Mouse (Mus musculus) heart, postnatal 0 days (tissue): ENCODE data around the gene Hes6. TPM values are rescaled to one million over a fixed set of nuclear protein-coding genes. Genes with fewer than 3 reads are reported as not detected.

Source experiments
- ATAC-seq: fragments of 200-750 bp; cut with Nextera tagmentation; 2 replicates; pipeline ENCODE4 v1.8.0; 2017; ENCODE audit warnings: low read depth, moderate number of reproducible peaks, moderate library complexity; ENCODE audit not compliant: insufficient read depth
- DNase-seq: peaks from one replicate; pipeline ENCODE4 v3.0.0-alpha.2; 2016; ENCODE audit warnings: low spot score
- H3K27ac ChIP-seq: fragments of 300-500 bp; sonication (generic); 2 replicates; pipeline ENCODE4 v1.5.1; 2014; ENCODE audit warnings: low read depth, mild to moderate bottlenecking
- H3K27me3 ChIP-seq: fragments of 300-500 bp; sonication (generic); 2 replicates; pipeline ENCODE4 v1.6.1; 2014; ENCODE audit warnings: low read length, mixed read lengths; ENCODE audit not compliant: control insufficient read depth, insufficient read depth
- H3K36me3 ChIP-seq: fragments of 300-500 bp; sonication (generic); replicated peaks from 2 replicates; pipeline ENCODE4 v1.6.1; 2014; ENCODE audit warnings: low read length, mixed read lengths; ENCODE audit not compliant: control insufficient read depth, insufficient read depth
- H3K4me1 ChIP-seq: fragments of 300-500 bp; sonication (generic); 2 replicates; pipeline ENCODE4 v1.6.1; 2014; ENCODE audit warnings: antibody characterized with exemption; ENCODE audit not compliant: control insufficient read depth, insufficient read depth
- H3K4me2 ChIP-seq: fragments of 300-500 bp; sonication (generic); 2 replicates; pipeline ENCODE4 v1.6.1; 2014; ENCODE audit warnings: low read depth, mild to moderate bottlenecking, low read length, moderate library complexity
- H3K4me3 ChIP-seq: fragments of 300-500 bp; sonication (generic); 2 replicates; pipeline ENCODE4 v1.5.1; 2014; ENCODE audit warnings: low read depth, low read length
- H3K9ac ChIP-seq: fragments of 300-500 bp; sonication (generic); replicated peaks from 2 replicates; pipeline ENCODE4 v1.6.1; 2014; ENCODE audit warnings: low read depth, low read length, mixed read lengths
- H3K9me3 ChIP-seq: fragments of 300-500 bp; sonication (generic); replicated peaks from 2 replicates; pipeline ENCODE4 v1.6.1; 2016; ENCODE audit warnings: low read length; ENCODE audit not compliant: control insufficient read depth
- CTCF ChIP-seq: IDR thresholded peaks from 2 replicates; pipeline ENCODE4 v1.5.1; 2016; ENCODE audit warnings: antibody characterized with exemption, control low read depth, low read depth
- EP300 ChIP-seq: IDR thresholded peaks from 2 replicates; pipeline ENCODE4 v1.6.1; 2016; ENCODE audit warnings: antibody characterized with exemption, low read depth
- WGBS: fragments of 180-500 bp; shearing (Covaris S2); extraction: QIAGEN DNeasy Blood & Tissue Kit; methylation state at CpG from one replicate; pipeline ENCODE4 v1.1.7; 2014; 5-methylcytosine and 5-hydroxymethylcytosine counted together
- polyA plus RNA-seq: library from polyadenylated mRNA; unstranded; fragments of >200 nt; fragmentation: Nextera tagmentation; extraction: Ambion mirVana; gene quantifications from 2 replicates; pipeline ENCODE4 v1.2.1, GENCODE M21; 2015
- total RNA-seq: library from RNA; depleted of rRNA; stranded (reverse); fragments of >200 nt; gene quantifications from 2 replicates; pipeline ENCODE4 v1.2.3, GENCODE M21; 2014; ENCODE audit warnings: low replicate concordance

Hes6 gene
- total and polyA plus RNA-seq, 2 experiments from 2014 or later, result 61.0 to 82.5 TPM

GRCm38 (mm10) chr1:91430761-91431160 is 16.9 kb upstream of the Hes6 start:
- H3K9ac ChIP-seq, result no peak overlapping the region
- TF ChIP-seq CTCF (no peak), EP300 (no peak)
- peaks cover 86% of the 10 kb centered on the region for H3K36me3 ChIP-seq
- H3K9me3 ChIP-seq, result no peaks in the 10 kb centered on the region
- no peak overlapping the region for H3K27ac ChIP-seq
- WGBS, result 77% methylated on average over 7 of the region's 7 CpGs
- no peak for ATAC-seq
- H3K4me2 ChIP-seq, result no peak overlapping the region
- H3K4me1 ChIP-seq, result peaks cover 10% of the 10 kb centered on the region
- no peak overlapping the region for H3K4me3 ChIP-seq
- H3K27me3 ChIP-seq, result no peaks in the 10 kb centered on the region
- DNase-seq, result no peak

- Histone ChIP-seq H3K4me3 (no peak overlapping the region), H3K27ac (no peak overlapping the region), H3K36me3 (peaks cover 91% of the 10 kb centered on the region), H3K4me2 (no peak overlapping the region), H3K9me3 (no peaks in the 10 kb centered on the region), H3K27me3 (no peaks in the 10 kb centered on the region), H3K9ac (no peak overlapping the region), H3K4me1 (no peaks in the 10 kb centered on the region)
- DNase-seq (no peak), ATAC-seq (no peak)
- WGBS, result 90% methylated on average over 10 of the region's 10 CpGs
- TF ChIP-seq CTCF, result no peak
- TF ChIP-seq EP300, result no peak
These were observed 15.4 kb upstream of the Hes6 start for GRCm38 (mm10) chr1:91429212-91429611.

- no peak overlapping the region for H3K4me2 ChIP-seq
- H3K36me3 ChIP-seq, result peaks cover 92% of the 10 kb centered on the region
- no peaks in the 10 kb centered on the region for H3K4me1 ChIP-seq
- ATAC-seq, result peak; percentile 78
- H3K9ac ChIP-seq, result no peak overlapping the region
- DNase-seq, result peak; percentile 86
- no peak overlapping the region for H3K4me3 ChIP-seq
- no peak overlapping the region for H3K27ac ChIP-seq
- TF ChIP-seq EP300 (no peak), CTCF (peak; percentile 93)
- WGBS, result 28% methylated on average over 4 of the region's 4 CpGs
- H3K27me3 ChIP-seq, result no peaks in the 10 kb centered on the region
- no peaks in the 10 kb centered on the region for H3K9me3 ChIP-seq
These were observed 14.8 kb upstream of the Hes6 start for GRCm38 (mm10) chr1:91428614-91429013.

- Histone ChIP-seq H3K27ac (no peak overlapping the region), H3K27me3 (no peaks in the 10 kb centered on the region), H3K4me2 (no peak overlapping the region), H3K4me3 (no peak overlapping the region), H3K36me3 (peaks cover 82% of the 10 kb centered on the region), H3K9ac (no peak overlapping the region), H3K4me1 (no peaks in the 10 kb centered on the region), H3K9me3 (no peaks in the 10 kb centered on the region)
- TF ChIP-seq EP300, result no peak
- TF ChIP-seq CTCF, result no peak
- DNase-seq (no peak), ATAC-seq (no peak)
- WGBS, result 64% methylated on average over 9 of the region's 9 CpGs
These were observed 12.6 kb upstream of the Hes6 start for GRCm38 (mm10) chr1:91426397-91426796.

GRCm38 (mm10) chr1:91420601-91421065 is 6.8 kb upstream of the Hes6 start:
- Histone ChIP-seq H3K4me3 (no peak overlapping the region), H3K27me3 (no peaks in the 10 kb centered on the region), H3K9me3 (no peaks in the 10 kb centered on the region), H3K4me1 (no peaks in the 10 kb centered on the region), H3K9ac (no peak overlapping the region), H3K4me2 (no peak overlapping the region), H3K27ac (no peak overlapping the region), H3K36me3 (peaks cover 79% of the 10 kb centered on the region)
- 93% methylated on average over 8 of the region's 8 CpGs for WGBS
- ATAC-seq (no peak), DNase-seq (no peak)
- no peak for TF ChIP-seq EP300
- no peak for TF ChIP-seq CTCF

GRCm38 (mm10) chr1:91419862-91420600 is 6.2 kb upstream of the Hes6 start:
- H3K4me3 ChIP-seq, result no peak overlapping the region
- peaks cover 74% of the 10 kb centered on the region for H3K36me3 ChIP-seq
- peak; percentile 39; the same call in 1 of the 2 replicates for ATAC-seq

More at GRCm38 (mm10) chr1:91419862-91420600, 6.2 kb upstream of the Hes6 start:
- H3K9me3 ChIP-seq, result no peaks in the 10 kb centered on the region
- no peaks in the 10 kb centered on the region for H3K27me3 ChIP-seq
- DNase-seq, result no peak
- TF ChIP-seq CTCF (no peak), EP300 (no peak)
- 66% methylated on average over 10 of the region's 10 CpGs for WGBS
- H3K9ac ChIP-seq, result no peak overlapping the region
- H3K4me2 ChIP-seq, result no peak overlapping the region
- no peak overlapping the region for H3K27ac ChIP-seq
- no peaks in the 10 kb centered on the region for H3K4me1 ChIP-seq
